Mouse (Mus musculus) cerebellum, adult 2 months (tissue): ENCODE measurements at regions not wholly inside any gene's neighbourhood (a gene's known extent, or its start where the extent isn't known, plus 50 kb on each side); places are given as distances from the start of the nearest gene placed in this dataset.

ENCODE experiments used
- CTCF ChIP-seq: fragments of 200-500 bp; IDR thresholded peaks from 2 replicates; pipeline ENCODE4 v1.5.1; 2011; ENCODE audit warnings: low read depth, mild to moderate bottlenecking, control low read depth, low read length, moderate library complexity, borderline replicate concordance; ENCODE audit not compliant: insufficient read depth
- POLR2A ChIP-seq: fragments of 200-500 bp; IDR thresholded peaks from 2 replicates; pipeline ENCODE4 v1.6.1; 2011; ENCODE audit warnings: low read length, control low read depth, borderline replicate concordance; ENCODE audit not compliant: insufficient read depth

DNA sequence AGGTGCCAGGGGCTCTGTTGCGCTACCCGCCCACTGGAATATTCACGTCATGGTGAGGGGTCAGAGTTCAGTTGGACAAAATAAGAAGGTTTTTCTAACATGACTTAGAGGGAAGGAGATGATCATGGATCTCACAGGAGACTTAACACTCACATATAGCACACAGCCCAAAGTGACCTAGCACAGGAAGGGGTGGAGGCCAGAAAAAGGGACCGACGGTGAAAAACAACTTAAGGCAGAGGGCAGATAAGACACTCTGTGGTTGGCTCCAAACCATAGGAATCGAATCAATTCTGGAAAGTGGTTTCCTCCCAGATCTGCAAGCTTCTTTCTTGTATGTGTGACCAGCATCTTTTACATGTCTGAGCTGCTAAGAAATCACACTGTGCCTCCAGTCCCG, 192.9 kb upstream of the 4930412O13Rik start:
- TF ChIP-seq CTCF (no peak), POLR2A (no peak)
